Mouse (Mus musculus) limb, embryonic 13.5 days (tissue): ENCODE results near the gene Dscaml1. TPM values are rescaled to one million over a fixed set of nuclear protein-coding genes. Genes with fewer than 3 reads are reported as not detected.
A peak's percentile ranks its signal among the peaks of the same experiment; 100 is the strongest.

Source experiments
- ATAC-seq: fragments of 200-750 bp; cut with Nextera tagmentation; 2 replicates; pipeline ENCODE4 v1.8.0; 2017; ENCODE audit warnings: low read depth, moderate number of reproducible peaks, moderate TSS enrichment; ENCODE audit not compliant: low FRiP score
- H3K27ac ChIP-seq: fragments of 300-500 bp; sonication (generic); 2 replicates; pipeline ENCODE4 v1.5.1; 2015; ENCODE audit warnings: inconsistent platforms, mild to moderate bottlenecking, moderate library complexity
- H3K27me3 ChIP-seq: fragments of 300-500 bp; sonication (generic); 2 replicates; pipeline ENCODE4 v1.6.1; 2015; ENCODE audit warnings: mild to moderate bottlenecking, inconsistent platforms
- H3K36me3 ChIP-seq: fragments of 300-500 bp; sonication (generic); 2 replicates; pipeline ENCODE4 v1.6.1; 2015; ENCODE audit warnings: inconsistent platforms, mild to moderate bottlenecking, moderate library complexity
- H3K4me1 ChIP-seq: fragments of 300-500 bp; sonication (generic); 2 replicates; pipeline ENCODE4 v1.6.1; 2015; ENCODE audit warnings: inconsistent platforms
- H3K4me2 ChIP-seq: fragments of 300-500 bp; sonication (generic); replicated peaks from 2 replicates; pipeline ENCODE4 v1.6.1; 2015; ENCODE audit warnings: inconsistent platforms, mild to moderate bottlenecking, moderate library complexity
- H3K4me3 ChIP-seq: fragments of 300-500 bp; sonication (generic); 2 replicates; pipeline ENCODE4 v1.5.1; 2015; ENCODE audit warnings: moderate library complexity, mild to moderate bottlenecking, inconsistent platforms
- H3K9ac ChIP-seq: fragments of 300-500 bp; sonication (generic); 2 replicates; pipeline ENCODE4 v1.6.1; 2015; ENCODE audit warnings: mild to moderate bottlenecking, inconsistent platforms
- H3K9me3 ChIP-seq: fragments of 300-500 bp; sonication (generic); 2 replicates; pipeline ENCODE4 v1.6.1; 2016; ENCODE audit warnings: inconsistent platforms
- WGBS: fragments of 180-500 bp; shearing (Covaris S2); methylation state at CpG from one replicate; pipeline ENCODE4 v1.1.7; 2015; 5-methylcytosine and 5-hydroxymethylcytosine counted together
- polyA plus RNA-seq: library from polyadenylated mRNA; unstranded; fragments of >200 nt; fragmentation: Nextera tagmentation; extraction: Ambion mirVana; gene quantifications from 2 replicates; pipeline ENCODE4 v1.2.1, GENCODE M21; 2015

Gene Dscaml1
- polyA plus RNA-seq, 1 experiment from 2014 or later: 0.83 TPM

DNA sequence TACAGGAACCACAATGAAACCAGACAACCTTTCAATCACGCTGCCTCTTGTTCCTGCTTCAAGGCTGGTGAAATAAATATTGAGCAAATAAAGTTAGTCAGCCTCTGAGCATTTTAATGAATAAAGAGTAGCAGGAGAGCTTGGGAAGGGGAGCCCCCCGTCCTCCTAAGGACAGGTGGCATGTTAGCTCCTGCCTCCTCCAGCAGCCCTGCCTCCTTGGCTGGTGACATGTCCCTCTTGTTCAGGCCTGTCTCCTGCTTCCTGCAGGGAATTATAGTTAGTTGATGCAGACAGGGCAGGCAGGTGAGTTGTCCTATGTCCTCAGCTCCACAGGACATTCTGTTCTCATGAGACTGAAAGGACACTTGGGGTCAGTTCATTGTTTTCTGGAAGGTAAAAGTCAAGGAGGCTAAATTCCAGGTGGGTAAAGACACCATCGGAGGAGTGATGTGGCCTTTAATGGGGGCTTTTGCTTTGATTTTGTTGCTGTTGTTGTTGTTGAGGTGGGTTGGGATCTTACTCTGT, 73.7 kb downstream of the Dscaml1 start:
- Histone ChIP-seq H3K9ac (0 out of 2 replicates have a peak overlapping the region, but pooled peaks have one; percentile 8), H3K27ac (no peak overlapping the region; the same call in 1 of the 2 replicates), H3K4me2 (no peak overlapping the region), H3K36me3 (no peaks in the 10 kb centered on the region), H3K4me3 (no peak overlapping the region), H3K27me3 (no peaks in the 10 kb centered on the region), H3K4me1 (peaks cover 34% of the 10 kb centered on the region), H3K9me3 (no peaks in the 10 kb centered on the region)
- no peak for ATAC-seq
- 64% methylated on average over 3 of the region's 3 CpGs for WGBS

DNA sequence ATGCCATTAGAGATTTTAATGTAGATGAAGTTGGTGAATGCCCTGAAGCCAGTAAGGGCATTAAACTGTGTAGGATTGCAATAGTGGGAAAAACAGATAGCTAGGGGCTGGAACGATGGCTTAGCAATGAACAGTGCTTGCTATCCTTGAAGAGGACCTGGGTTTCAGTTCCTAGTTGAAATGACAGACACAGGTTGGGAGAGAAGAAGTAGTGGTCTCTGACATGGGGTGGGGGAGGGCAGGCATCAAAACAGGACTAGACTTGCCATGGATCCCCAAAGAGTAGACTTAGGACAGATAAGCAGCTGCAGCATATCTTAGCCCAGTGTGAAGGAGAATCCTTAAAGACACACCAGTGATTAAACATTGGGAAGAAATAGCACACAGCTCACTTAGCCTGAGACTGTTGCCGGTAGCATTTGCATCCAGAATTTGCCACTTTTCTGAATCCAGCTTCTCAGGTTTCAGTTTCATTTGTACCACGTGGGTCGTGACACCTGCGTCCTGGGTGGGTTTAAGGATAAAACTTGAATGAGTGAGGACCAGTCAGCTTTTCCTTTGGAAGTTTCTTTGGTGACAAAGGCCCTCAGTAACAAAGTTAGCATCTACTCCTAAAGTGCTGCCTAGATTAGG, 75.0 kb downstream of the Dscaml1 start:
- Histone ChIP-seq H3K4me3 (no peak overlapping the region), H3K36me3 (no peaks in the 10 kb centered on the region), H3K9me3 (no peaks in the 10 kb centered on the region), H3K9ac (no peak overlapping the region), H3K27me3 (no peaks in the 10 kb centered on the region), H3K4me2 (no peak overlapping the region), H3K4me1 (peaks cover 42% of the 10 kb centered on the region), H3K27ac (no peak overlapping the region)
- 55% methylated on average over 5 of the region's 5 CpGs for WGBS
- ATAC-seq: no peak

DNA sequence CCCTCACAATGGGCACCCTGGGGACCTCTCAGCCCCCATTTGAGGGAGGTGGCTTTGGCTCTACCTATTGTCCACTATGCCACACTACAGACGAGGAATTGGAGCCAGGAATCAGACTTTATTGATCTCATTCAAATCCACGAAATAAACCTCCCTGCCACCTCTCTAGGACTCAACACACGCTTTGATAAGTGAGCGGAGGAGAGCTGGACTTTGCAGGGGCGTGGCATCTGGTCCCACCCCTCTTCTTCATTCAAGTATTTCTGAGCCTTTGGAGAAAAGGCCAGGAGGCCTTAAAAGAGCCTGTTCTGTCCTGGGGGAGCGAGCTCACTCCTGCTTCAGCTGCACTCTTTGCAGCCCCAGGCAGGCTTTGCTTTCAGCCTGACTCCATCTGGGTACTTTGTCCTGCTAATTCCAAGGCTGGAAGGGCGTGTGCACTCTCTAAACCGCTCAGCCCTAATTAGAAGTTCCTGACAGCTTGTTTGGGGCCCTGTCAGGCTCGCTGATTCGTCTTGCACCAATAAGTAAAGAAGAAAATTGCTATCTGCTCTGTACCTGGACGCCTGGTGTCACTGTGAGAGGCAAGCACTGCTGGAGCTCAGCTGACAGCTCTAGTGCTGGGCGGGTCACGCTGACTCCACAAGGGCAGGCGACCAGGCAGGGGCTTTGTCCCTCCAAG, 75.7 kb downstream of the Dscaml1 start:
- H3K4me3 ChIP-seq: no peak overlapping the region
- H3K27me3 ChIP-seq: no peaks in the 10 kb centered on the region
- H3K9me3 ChIP-seq: no peaks in the 10 kb centered on the region
- WGBS: 19% methylated on average over 14 of the region's 14 CpGs
- no peak overlapping the region for H3K9ac ChIP-seq
- no peak overlapping the region for H3K27ac ChIP-seq
- peaks cover 42% of the 10 kb centered on the region for H3K4me1 ChIP-seq
- H3K36me3 ChIP-seq: no peaks in the 10 kb centered on the region
- H3K4me2 ChIP-seq: no peak overlapping the region
- no peak; the same call in 1 of the 2 replicates for ATAC-seq

DNA sequence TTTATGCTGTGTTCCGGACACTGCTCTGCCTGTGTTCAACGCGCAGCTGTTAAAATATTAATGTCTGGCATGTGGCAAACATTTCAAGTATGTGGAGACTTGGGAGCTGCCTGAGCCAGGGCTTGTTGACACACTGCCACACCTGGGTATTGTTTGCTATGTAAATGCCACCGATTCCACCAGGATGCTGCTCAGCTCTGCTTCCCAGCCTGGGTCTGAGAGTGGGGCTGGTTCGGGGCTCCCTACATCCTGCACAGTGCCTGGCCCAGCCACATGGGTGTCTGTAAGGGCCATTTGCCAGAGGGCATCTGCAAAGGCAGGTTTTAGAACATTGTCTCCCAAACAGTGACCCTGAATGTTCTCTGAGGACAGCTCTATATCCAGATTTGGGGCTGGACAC, 78.5 kb downstream of the Dscaml1 start:
- WGBS: 36% methylated on average over 5 of the region's 5 CpGs
- ATAC-seq: peak; percentile 49; the same call in 1 of the 2 replicates
- no peaks in the 10 kb centered on the region; the same call in 1 of the 2 replicates for H3K27me3 ChIP-seq
- no peak overlapping the region for H3K4me2 ChIP-seq
- peaks cover 34% of the 10 kb centered on the region for H3K4me1 ChIP-seq
- H3K9me3 ChIP-seq: no peaks in the 10 kb centered on the region
- no peak overlapping the region for H3K9ac ChIP-seq
- H3K36me3 ChIP-seq: no peaks in the 10 kb centered on the region
- peak overlapping the region; percentile 39; the same call in 1 of the 2 replicates for H3K27ac ChIP-seq
- H3K4me3 ChIP-seq: no peak overlapping the region

DNA sequence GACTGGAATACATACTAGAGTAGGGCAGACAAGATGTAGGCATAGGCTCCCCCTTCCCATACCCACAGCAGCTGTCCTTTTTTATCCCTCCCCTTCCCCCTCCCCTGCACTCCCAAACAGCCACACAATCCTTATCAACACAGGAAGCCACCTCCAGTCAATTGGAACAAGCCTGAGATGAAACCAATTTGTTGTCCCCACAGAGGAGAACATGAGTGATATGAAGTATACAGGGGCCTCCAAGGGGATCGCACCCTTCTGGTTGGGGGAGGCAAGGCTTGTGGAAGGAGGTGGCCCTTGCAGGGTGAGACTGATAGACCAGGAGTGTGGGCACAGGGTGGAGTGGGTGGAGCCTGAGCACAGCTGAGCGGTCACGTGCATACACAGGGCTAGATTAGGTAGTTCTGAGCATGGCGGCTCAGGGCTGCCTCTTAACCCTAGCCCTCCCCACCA, 79.1 kb downstream of the Dscaml1 start:
- ATAC-seq: peak; percentile 80
- Histone ChIP-seq H3K27me3 (no peaks in the 10 kb centered on the region; the same call in 1 of the 2 replicates), H3K36me3 (no peaks in the 10 kb centered on the region), H3K4me1 (peaks cover 29% of the 10 kb centered on the region), H3K4me2 (no peak overlapping the region), H3K4me3 (no peak overlapping the region), H3K27ac (no peak overlapping the region), H3K9me3 (no peaks in the 10 kb centered on the region), H3K9ac (no peak overlapping the region)
- WGBS: 55% methylated on average over 4 of the region's 4 CpGs

DNA sequence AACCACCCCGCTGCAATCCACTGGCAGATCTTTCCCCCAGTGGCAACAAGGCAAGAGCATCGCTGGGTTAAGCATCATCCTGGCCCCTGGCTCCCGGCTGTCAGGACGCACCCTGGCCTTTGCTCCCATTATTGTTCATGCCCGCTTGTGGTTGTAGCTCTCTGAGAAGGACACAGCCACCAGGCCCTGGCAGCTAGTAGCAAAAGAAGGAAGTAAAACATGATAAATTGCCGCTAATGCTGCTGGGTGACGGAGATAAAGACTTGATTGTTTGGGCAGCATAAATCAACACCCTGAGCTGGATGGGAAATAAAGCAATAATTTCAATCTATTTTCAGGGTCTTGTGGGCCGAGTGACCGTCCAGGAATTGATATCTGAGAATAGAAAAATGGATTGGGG, 81.1 kb downstream of the Dscaml1 start:
- Histone ChIP-seq H3K9ac (no peak overlapping the region), H3K36me3 (no peaks in the 10 kb centered on the region)

DNA sequence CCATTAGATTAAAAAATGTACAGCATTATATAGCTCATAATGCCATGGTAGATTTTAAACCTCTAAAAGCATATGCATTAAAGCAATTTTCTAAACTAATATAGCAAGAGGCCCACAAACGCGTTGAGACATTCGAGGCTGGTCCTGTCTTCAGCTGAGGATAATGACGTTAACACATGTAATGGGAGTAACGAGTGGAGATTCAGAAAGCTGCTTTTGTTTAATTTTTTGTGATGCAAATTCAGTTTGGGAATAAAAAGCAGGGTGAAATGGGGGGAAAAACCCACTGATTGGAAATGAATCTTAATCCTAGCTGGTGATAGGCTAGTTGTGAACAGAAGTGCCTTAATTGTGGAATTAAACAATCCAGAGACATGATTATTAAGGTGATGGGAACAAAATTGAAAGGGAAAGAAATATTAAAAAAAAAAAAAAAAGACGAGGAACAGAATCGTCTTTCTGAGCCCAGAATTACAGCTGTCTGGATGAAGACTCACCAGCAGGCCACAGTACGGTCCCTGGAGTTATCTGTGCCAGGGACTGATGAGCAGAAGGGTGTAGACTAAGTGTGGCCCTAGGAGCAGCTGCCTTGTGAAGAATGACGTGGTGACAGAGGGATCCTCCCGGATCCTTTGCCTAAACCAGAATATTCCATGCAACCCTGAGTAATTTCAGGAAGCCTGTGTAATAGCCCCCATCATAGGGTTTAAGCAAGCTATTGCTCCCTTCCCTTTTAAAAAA, 84.5 kb downstream of the Dscaml1 start:
- H3K4me1 ChIP-seq: peaks cover 16% of the 10 kb centered on the region
- no peaks in the 10 kb centered on the region for H3K36me3 ChIP-seq
- no peak overlapping the region for H3K4me3 ChIP-seq
- H3K27me3 ChIP-seq: no peaks in the 10 kb centered on the region; the same call in 1 of the 2 replicates
- WGBS: 75% methylated on average over 10 of the region's 10 CpGs
- H3K9me3 ChIP-seq: no peaks in the 10 kb centered on the region
- no peak overlapping the region for H3K4me2 ChIP-seq
- H3K27ac ChIP-seq: no peak overlapping the region
- no peak overlapping the region for H3K9ac ChIP-seq
- ATAC-seq: no peak

More for the DNA sequence above, 81.1 kb downstream of the Dscaml1 start:
- Histone ChIP-seq H3K4me1 (peaks cover 17% of the 10 kb centered on the region), H3K9me3 (no peaks in the 10 kb centered on the region), H3K4me3 (no peak overlapping the region), H3K4me2 (no peak overlapping the region), H3K27ac (no peak overlapping the region), H3K27me3 (no peaks in the 10 kb centered on the region; the same call in 1 of the 2 replicates)
- 69% methylated on average over 9 of the region's 9 CpGs for WGBS
- ATAC-seq: no peak

DNA sequence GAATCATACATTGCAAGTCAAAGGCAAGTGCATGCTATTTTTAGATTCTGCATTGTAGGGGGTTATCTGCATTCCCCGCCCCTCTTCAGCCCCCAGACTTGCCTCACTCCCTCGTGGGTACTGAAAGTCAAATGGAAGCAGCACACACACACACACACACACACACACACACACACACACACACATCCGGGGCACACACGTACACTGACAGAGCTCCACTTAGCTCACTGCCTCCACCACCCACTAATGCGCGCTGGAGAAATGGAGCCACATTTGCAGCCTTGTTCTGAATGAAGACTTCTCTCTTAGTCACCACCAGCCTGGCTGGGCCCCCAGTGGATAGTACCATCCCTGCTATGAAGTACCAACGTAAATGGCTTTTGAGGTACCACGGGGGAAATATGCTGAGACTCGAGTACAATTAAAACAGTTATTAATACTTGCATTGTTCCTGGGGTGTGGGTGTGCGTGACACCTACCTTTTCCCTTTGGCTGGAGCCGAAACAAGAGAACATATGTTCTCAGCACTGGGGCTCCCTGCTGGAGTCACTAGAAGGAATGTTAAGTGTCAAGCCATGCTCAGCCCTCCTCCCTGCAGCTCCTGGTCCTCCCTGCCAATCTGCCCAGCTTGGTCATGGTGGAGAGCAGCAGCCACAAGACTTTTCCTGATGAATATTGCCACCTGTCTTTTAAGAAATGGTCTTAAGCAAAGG, 91.7 kb downstream of the Dscaml1 start:
- no peak overlapping the region for H3K27ac ChIP-seq
- H3K4me3 ChIP-seq: no peak overlapping the region
- ATAC-seq: no peak
- no peaks in the 10 kb centered on the region for H3K9me3 ChIP-seq
- H3K4me2 ChIP-seq: no peak overlapping the region
- H3K36me3 ChIP-seq: no peaks in the 10 kb centered on the region
- H3K4me1 ChIP-seq: peaks cover 22% of the 10 kb centered on the region
- no peaks in the 10 kb centered on the region for H3K27me3 ChIP-seq
- 73% methylated on average over 11 of the region's 11 CpGs for WGBS
- no peak overlapping the region for H3K9ac ChIP-seq

DNA sequence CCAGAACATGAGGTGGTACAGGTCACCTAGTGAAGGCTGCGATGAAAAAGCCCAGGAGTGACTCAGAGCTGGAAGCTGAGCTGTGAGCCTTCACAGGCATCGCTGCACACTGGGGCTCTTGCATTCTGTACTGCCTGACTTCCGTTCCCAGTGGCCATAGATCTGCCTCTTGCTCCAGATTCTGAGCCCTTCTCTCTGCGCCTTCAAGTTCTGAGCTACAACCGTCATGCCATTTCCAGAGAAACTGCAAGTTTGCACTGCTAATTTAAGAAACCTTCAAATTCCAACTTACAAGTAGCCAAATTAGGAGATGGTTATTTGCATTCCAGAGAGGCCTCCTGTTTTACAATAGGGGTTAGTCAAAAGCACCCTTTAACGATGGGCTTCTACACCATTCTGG, 93.4 kb downstream of the Dscaml1 start:
- WGBS: 46% methylated on average over 6 of the region's 6 CpGs
- Histone ChIP-seq H3K36me3 (no peaks in the 10 kb centered on the region), H3K4me1 (peaks cover 6% of the 10 kb centered on the region), H3K27ac (no peak overlapping the region), H3K9ac (no peak overlapping the region), H3K4me3 (no peak overlapping the region), H3K9me3 (no peaks in the 10 kb centered on the region), H3K27me3 (no peaks in the 10 kb centered on the region), H3K4me2 (no peak overlapping the region)
- no peak for ATAC-seq

DNA sequence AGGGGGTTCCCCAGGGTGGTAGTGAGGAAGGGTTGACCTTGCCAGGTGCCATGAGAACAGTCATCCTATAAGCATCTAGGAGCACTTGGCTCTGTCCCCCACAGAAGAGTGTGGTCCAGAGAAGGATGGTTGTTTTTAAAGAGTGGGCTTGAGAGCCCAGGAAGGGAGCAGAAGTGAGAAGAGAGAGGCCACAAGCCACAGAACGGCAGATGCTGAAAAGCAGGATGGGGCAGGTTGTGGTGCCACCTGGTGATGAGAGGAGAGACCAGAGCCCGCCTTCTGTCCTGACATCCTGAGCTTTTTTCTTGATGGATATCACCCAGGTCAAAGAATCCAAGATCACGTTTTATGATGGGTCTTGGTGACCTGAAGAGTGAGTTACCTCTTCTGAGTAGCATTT, 96.4 kb downstream of the Dscaml1 start:
- Histone ChIP-seq H3K4me2 (no peak overlapping the region), H3K9me3 (no peaks in the 10 kb centered on the region), H3K27ac (no peak overlapping the region), H3K27me3 (no peaks in the 10 kb centered on the region), H3K36me3 (no peaks in the 10 kb centered on the region), H3K4me3 (no peak overlapping the region), H3K4me1 (peaks cover 6% of the 10 kb centered on the region), H3K9ac (no peak overlapping the region)
- no peak for ATAC-seq
- WGBS: 61% methylated on average over 3 of the region's 3 CpGs

DNA sequence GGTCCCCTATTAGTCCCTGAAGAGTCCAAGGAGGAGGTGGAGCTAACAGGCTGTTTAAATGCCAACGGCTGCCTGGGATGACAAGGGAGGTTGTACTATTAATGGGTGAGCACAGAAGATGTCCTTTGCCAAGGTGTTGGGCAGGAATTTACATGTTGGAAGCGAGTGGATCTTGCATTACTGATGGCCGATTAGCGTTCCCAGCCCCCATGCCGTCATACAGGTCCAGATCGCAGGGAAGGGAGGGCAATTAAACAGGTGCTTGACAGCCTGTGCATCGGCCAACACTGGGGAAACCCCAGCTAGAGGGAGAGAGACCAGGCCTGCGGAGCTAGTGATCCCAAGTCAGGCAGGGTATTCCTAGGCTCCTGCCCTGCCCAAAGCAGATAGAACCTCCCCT, 98.1 kb downstream of the Dscaml1 start:
- ATAC-seq: no peak
- Histone ChIP-seq H3K4me3 (no peak overlapping the region), H3K9ac (no peak overlapping the region), H3K27me3 (no peaks in the 10 kb centered on the region), H3K4me2 (no peak overlapping the region), H3K9me3 (no peaks in the 10 kb centered on the region), H3K27ac (no peak overlapping the region), H3K4me1 (peaks cover 6% of the 10 kb centered on the region), H3K36me3 (no peaks in the 10 kb centered on the region)
- 67% methylated on average over 8 of the region's 8 CpGs for WGBS
